Mouse (Mus musculus) left cerebral cortex, adult 18-20 months (tissue): Measurements from ENCODE around the gene Gtf2ird1. TPM values are rescaled to one million over a fixed set of nuclear protein-coding genes. Genes with fewer than 3 reads are reported as not detected.
A peak's percentile ranks its signal among the peaks of the same experiment; 100 is the strongest.
"Not testable (repeated sequence)": the region's sequence is repeated elsewhere in the genome, so short reads cannot be mapped to it uniquely, and the experiment has no call there.

Source experiments
- DNase-seq, 2 experiments: peaks; one replicate each; pipeline ENCODE4 v3.0.0; 2021 to 2022; ENCODE audit warnings: low spot score in 2 of 2, mixed read lengths in 1 of 2
- total RNA-seq, 2 experiments: library from RNA; stranded (reverse); gene quantifications; 2 replicates each; pipeline ENCODE4 v1.2.3; 2021

Gtf2ird1 gene
- total RNA-seq, 2 experiments from 2014 or later = 37.4 to 56.6 TPM

GRCm38 (mm10) chr5:134350660-134351059, 105.9 kb downstream of the Gtf2ird1 start:
- DNase-seq = peak; percentile 31 to 53

GRCm38 (mm10) chr5:134347066-134347465, 109.5 kb downstream of the Gtf2ird1 start:
- DNase-seq = no peak

GRCm38 (mm10) chr5:134345449-134345848, 111.1 kb downstream of the Gtf2ird1 start:
- DNase-seq = peak in 1 of 2 experiments; percentile 27

- no peak for DNase-seq
These were observed 112.4 kb downstream of the Gtf2ird1 start for GRCm38 (mm10) chr5:134344076-134344475.

- DNase-seq = not testable (repeated sequence)
These were observed 113.0 kb downstream of the Gtf2ird1 start for GRCm38 (mm10) chr5:134343530-134343929.

GRCm38 (mm10) chr5:134342503-134343205, 113.9 kb downstream of the Gtf2ird1 start:
- no peak for DNase-seq

- DNase-seq = no peak
These were observed 114.8 kb downstream of the Gtf2ird1 start for GRCm38 (mm10) chr5:134341721-134342120.

- DNase-seq = no peak
These were observed 115.2 kb downstream of the Gtf2ird1 start for GRCm38 (mm10) chr5:134341321-134341720.

- no peak for DNase-seq
These were observed 116.4 kb downstream of the Gtf2ird1 start for GRCm38 (mm10) chr5:134340101-134340522.

- DNase-seq = not testable (repeated sequence)
These were observed 119.5 kb downstream of the Gtf2ird1 start for GRCm38 (mm10) chr5:134337012-134337411.

GRCm38 (mm10) chr5:134332743-134333142, 123.8 kb downstream of the Gtf2ird1 start:
- no peak for DNase-seq

GRCm38 (mm10) chr5:134330082-134330481, 126.4 kb downstream of the Gtf2ird1 start:
- no peak for DNase-seq

GRCm38 (mm10) chr5:134329311-134329710, 127.2 kb downstream of the Gtf2ird1 start:
- no peak for DNase-seq

- DNase-seq = no peak
These were observed 128.0 kb downstream of the Gtf2ird1 start for GRCm38 (mm10) chr5:134328482-134329001.

- DNase-seq = no peak
These were observed 130.5 kb downstream of the Gtf2ird1 start for GRCm38 (mm10) chr5:134325856-134326566.

- DNase-seq = no peak
These were observed 132.6 kb downstream of the Gtf2ird1 start for GRCm38 (mm10) chr5:134323869-134324268.

GRCm38 (mm10) chr5:134323311-134323710, 133.2 kb downstream of the Gtf2ird1 start:
- no peak for DNase-seq

GRCm38 (mm10) chr5:134322355-134322754, 134.2 kb downstream of the Gtf2ird1 start:
- DNase-seq = no peak

- no peak for DNase-seq
These were observed 134.8 kb downstream of the Gtf2ird1 start for GRCm38 (mm10) chr5:134321699-134322098.

GRCm38 (mm10) chr5:134318903-134319302, 137.6 kb downstream of the Gtf2ird1 start:
- no peak for DNase-seq

- DNase-seq = no peak
These were observed 139.8 kb downstream of the Gtf2ird1 start for GRCm38 (mm10) chr5:134316721-134317120.
